Mouse (Mus musculus): ENCODE results near the gene Spata31d1a. TPM values are rescaled to one million over a fixed set of nuclear protein-coding genes. Genes with fewer than 3 reads are reported as not detected.
"Not testable (repeated sequence)": the region's sequence is repeated elsewhere in the genome, so short reads cannot be mapped to it uniquely, and the experiment has no call there.

The Spata31d1a gene
- polyA plus RNA-seq, 2 experiments: 0.01 to 0.06 TPM

GRCm38 (mm10) chr13:59741697-59742096, 31.6 kb upstream of the Spata31d1a start:
- no peaks in the 10 kb centered on the region for H3K9me3 ChIP-seq (ENCODE audit: control insufficient read depth, low read length)
- no peak overlapping the region for H3K4me3 ChIP-seq (replicated peaks; ENCODE audit: low read length)
- H3K4me2 ChIP-seq (replicated peaks; ENCODE audit: low read depth, low read length, severe bottlenecking): no peak overlapping the region
- 77% methylated on average over 10 of the region's 10 CpGs for WGBS
- no peaks in the 10 kb centered on the region for H3K27me3 ChIP-seq (ENCODE audit: control insufficient read depth, insufficient read depth, low read length)
- DNase-seq (ENCODE audit: low spot score) (no peak), ATAC-seq (ENCODE audit: low FRiP score, low read depth) (no peak)
- H3K27ac ChIP-seq (replicated peaks; ENCODE audit: low read depth, low read length): no peak overlapping the region
- no peaks in the 10 kb centered on the region for H3K36me3 ChIP-seq (ENCODE audit: control insufficient read depth, insufficient read depth, low read length)
- no peak overlapping the region for H3K9ac ChIP-seq (ENCODE audit: low read depth, low read length, severe bottlenecking)
- no peak for TF ChIP-seq POLR2A (IDR thresholded peaks at IDR 0.05; ENCODE audit: borderline replicate concordance, extremely low read depth, insufficient read depth, insufficient read length)
- no peaks in the 10 kb centered on the region for H3K4me1 ChIP-seq (ENCODE audit: control insufficient read depth, insufficient read depth, low read length)

GRCm38 (mm10) chr13:59741096-59741495, 31.0 kb upstream of the Spata31d1a start:
- Histone ChIP-seq H3K36me3 (ENCODE audit: control insufficient read depth, insufficient read depth, low read length) (no peaks in the 10 kb centered on the region), H3K4me3 (replicated peaks; ENCODE audit: low read length) (no peak overlapping the region), H3K9ac (ENCODE audit: low read depth, low read length, severe bottlenecking) (no peak overlapping the region), H3K27me3 (ENCODE audit: control insufficient read depth, insufficient read depth, low read length) (no peaks in the 10 kb centered on the region), H3K4me1 (ENCODE audit: control insufficient read depth, insufficient read depth, low read length) (no peaks in the 10 kb centered on the region), H3K4me2 (replicated peaks; ENCODE audit: low read depth, low read length, severe bottlenecking) (no peak overlapping the region), H3K9me3 (ENCODE audit: control insufficient read depth, low read length) (no peaks in the 10 kb centered on the region), H3K27ac (replicated peaks; ENCODE audit: low read depth, low read length) (no peak overlapping the region)
- no peak for TF ChIP-seq POLR2A (IDR thresholded peaks at IDR 0.05; ENCODE audit: borderline replicate concordance, extremely low read depth, insufficient read depth, insufficient read length)
- DNase-seq (ENCODE audit: low spot score): no peak
- ATAC-seq (ENCODE audit: low FRiP score, low read depth): no peak
- WGBS: 82% methylated on average over 11 of the region's 11 CpGs

- Histone ChIP-seq H3K4me1 (ENCODE audit: control insufficient read depth, insufficient read depth, low read length) (no peaks in the 10 kb centered on the region), H3K27ac (replicated peaks; ENCODE audit: low read depth, low read length) (no peak overlapping the region), H3K9ac (ENCODE audit: low read depth, low read length, severe bottlenecking) (no peak overlapping the region), H3K4me3 (replicated peaks; ENCODE audit: low read length) (no peak overlapping the region), H3K27me3 (ENCODE audit: control insufficient read depth, insufficient read depth, low read length) (no peaks in the 10 kb centered on the region), H3K9me3 (ENCODE audit: control insufficient read depth, low read length) (no peaks in the 10 kb centered on the region), H3K36me3 (ENCODE audit: control insufficient read depth, insufficient read depth, low read length) (no peaks in the 10 kb centered on the region), H3K4me2 (replicated peaks; ENCODE audit: low read depth, low read length, severe bottlenecking) (no peak overlapping the region)
- TF ChIP-seq POLR2A (IDR thresholded peaks at IDR 0.05; ENCODE audit: borderline replicate concordance, extremely low read depth, insufficient read depth, insufficient read length): no peak
- WGBS: 88% methylated on average over 4 of the region's 4 CpGs
- ATAC-seq (ENCODE audit: low FRiP score, low read depth): no peak
- no peak for DNase-seq (ENCODE audit: low spot score)
Observed at GRCm38 (mm10) chr13:59739397-59739796, 29.3 kb upstream of the Spata31d1a start.

GRCm38 (mm10) chr13:59738455-59738854, 28.3 kb upstream of the Spata31d1a start:
- no peaks in the 10 kb centered on the region for H3K27me3 ChIP-seq (ENCODE audit: control insufficient read depth, insufficient read depth, low read length)
- no peak for ATAC-seq (ENCODE audit: low FRiP score, low read depth)
- no peak for TF ChIP-seq POLR2A (IDR thresholded peaks at IDR 0.05; ENCODE audit: borderline replicate concordance, extremely low read depth, insufficient read depth, insufficient read length)
- H3K27ac ChIP-seq (replicated peaks; ENCODE audit: low read depth, low read length): no peak overlapping the region
- H3K9me3 ChIP-seq (ENCODE audit: control insufficient read depth, low read length): no peaks in the 10 kb centered on the region
- no peak overlapping the region for H3K4me2 ChIP-seq (replicated peaks; ENCODE audit: low read depth, low read length, severe bottlenecking)
- no peak overlapping the region for H3K4me3 ChIP-seq (replicated peaks; ENCODE audit: low read length)
- no peak for DNase-seq (ENCODE audit: low spot score)
- H3K4me1 ChIP-seq (ENCODE audit: control insufficient read depth, insufficient read depth, low read length): no peaks in the 10 kb centered on the region
- 78% methylated on average over 2 of the region's 2 CpGs for WGBS
- H3K9ac ChIP-seq (ENCODE audit: low read depth, low read length, severe bottlenecking): no peak overlapping the region
- H3K36me3 ChIP-seq (ENCODE audit: control insufficient read depth, insufficient read depth, low read length): no peaks in the 10 kb centered on the region

- DNase-seq (ENCODE audit: low spot score) (peak; percentile 29), ATAC-seq (ENCODE audit: low FRiP score, low read depth) (peak; percentile 37; the same call in 1 of the 2 replicates)
- H3K27ac ChIP-seq (replicated peaks; ENCODE audit: low read depth, low read length): no peak overlapping the region
- H3K9ac ChIP-seq (ENCODE audit: low read depth, low read length, severe bottlenecking): no peak overlapping the region
- H3K4me1 ChIP-seq (ENCODE audit: control insufficient read depth, insufficient read depth, low read length): no peaks in the 10 kb centered on the region
- H3K36me3 ChIP-seq (ENCODE audit: control insufficient read depth, insufficient read depth, low read length): no peaks in the 10 kb centered on the region
- no peak overlapping the region for H3K4me2 ChIP-seq (replicated peaks; ENCODE audit: low read depth, low read length, severe bottlenecking)
- H3K9me3 ChIP-seq (ENCODE audit: control insufficient read depth, low read length): no peaks in the 10 kb centered on the region
- no peaks in the 10 kb centered on the region for H3K27me3 ChIP-seq (ENCODE audit: control insufficient read depth, insufficient read depth, low read length)
- H3K4me3 ChIP-seq (replicated peaks; ENCODE audit: low read length): no peak overlapping the region
- no peak for TF ChIP-seq POLR2A (IDR thresholded peaks at IDR 0.05; ENCODE audit: borderline replicate concordance, extremely low read depth, insufficient read depth, insufficient read length)
- WGBS: 32% methylated on average over 3 of the region's 3 CpGs
Observed at GRCm38 (mm10) chr13:59735190-59735589, 25.1 kb upstream of the Spata31d1a start.

- not testable (repeated sequence) for H3K27me3 ChIP-seq (ENCODE audit: control insufficient read depth, insufficient read depth, low read length); H3K4me2 ChIP-seq (replicated peaks; ENCODE audit: low read depth, low read length, severe bottlenecking); DNase-seq (ENCODE audit: low spot score); H3K36me3 ChIP-seq (ENCODE audit: control insufficient read depth, insufficient read depth, low read length); H3K9me3 ChIP-seq (ENCODE audit: control insufficient read depth, low read length); H3K27ac ChIP-seq (replicated peaks; ENCODE audit: low read depth, low read length); H3K4me3 ChIP-seq (replicated peaks; ENCODE audit: low read length); H3K4me1 ChIP-seq (ENCODE audit: control insufficient read depth, insufficient read depth, low read length); H3K9ac ChIP-seq (ENCODE audit: low read depth, low read length, severe bottlenecking); ATAC-seq (ENCODE audit: low FRiP score, low read depth)
- WGBS: 42% methylated on average over 6 of the region's 6 CpGs
Observed at GRCm38 (mm10) chr13:59734347-59734746, 24.2 kb upstream of the Spata31d1a start.
